ENCODE assay signal across 23 mouse cellular contexts in genomic region chr10:58878636-58879035, GRCm38 (mm10).
"Had no signal": no experiment of that assay in that cellular context is flagged by ENCODE, and none has a peak within 500 bp of the region (broad histone marks: within the 10 kb centered on the region; RNA-seq: fewer than 3 reads in every experiment).

No protein-coding gene starts in this region.

- H3K36me3 ChIP-seq: heart, embryonic 13.5 days; heart, embryonic 15.5 days; hindbrain, embryonic 10.5 days; hindbrain, embryonic 12.5 days; intestine, embryonic 15.5 days; limb, embryonic 13.5 days; limb, embryonic 15.5 days; liver, embryonic 12.5 days had no signal

- H3K9me3 ChIP-seq: hindbrain, embryonic 12.5 days; intestine, embryonic 15.5 days; limb, embryonic 15.5 days; liver, embryonic 12.5 days had no signal

- H3K4me3 ChIP-seq: gastrocnemius, adult 2 months; heart, embryonic 13.5 days; heart, embryonic 15.5 days; hindbrain, embryonic 10.5 days; hindbrain, embryonic 12.5 days; intestine, embryonic 15.5 days; limb, embryonic 13.5 days; limb, embryonic 15.5 days; liver, embryonic 12.5 days had no signal

- DNase-seq: gastrocnemius, adult 2 months; gastrocnemius, postnatal 10 days; gastrocnemius, postnatal 25 days; heart, adult 18-20 months; heart, postnatal 14 days; heart, postnatal 36 days; kidney, adult 18-20 months; kidney, adult 8-10 months; kidney, postnatal 10 days; kidney, postnatal 25 days; layer of hippocampus, adult 9-11 months; layer of hippocampus, postnatal 36 days; left cerebral cortex, postnatal 4 days had no signal

- H3K4me1 ChIP-seq: heart, embryonic 13.5 days; heart, embryonic 15.5 days; hindbrain, embryonic 10.5 days; hindbrain, embryonic 12.5 days; intestine, embryonic 15.5 days; limb, embryonic 13.5 days; limb, embryonic 15.5 days; liver, embryonic 12.5 days had no signal

- H3K27ac ChIP-seq: gastrocnemius, adult 2 months; heart, embryonic 13.5 days; heart, embryonic 15.5 days; hindbrain, embryonic 10.5 days; hindbrain, embryonic 12.5 days; hindbrain, embryonic 14.5 days; intestine, embryonic 15.5 days; limb, embryonic 13.5 days; limb, embryonic 15.5 days; liver, embryonic 12.5 days; liver, embryonic 14.5 days had no signal

- H3K27me3 ChIP-seq: heart, embryonic 13.5 days; heart, embryonic 15.5 days; hindbrain, embryonic 12.5 days; intestine, embryonic 15.5 days; limb, embryonic 13.5 days; limb, embryonic 15.5 days; liver, embryonic 12.5 days had no signal
